Mouse (Mus musculus) erythroblast, embryonic 14.5 days (primary cell): Measurements from ENCODE around the gene Olfr464.

Experiments
- GATA1 ChIP-seq: IDR thresholded peaks from 2 replicates; pipeline ENCODE4 v1.6.1; 2012; ENCODE audit warnings: low read length, inconsistent platforms, mixed read lengths
- TAL1 ChIP-seq: IDR thresholded peaks from 3 replicates; pipeline ENCODE4 v1.6.1; 2012; ENCODE audit warnings: low read length, inconsistent platforms, mixed read lengths

- TF ChIP-seq TAL1 (no peak), GATA1 (no peak)
Observed at GRCm38 (mm10) chr11:87967692-87968289, 47.0 kb upstream of the Olfr464 start.
